Mouse (Mus musculus): ENCODE data around the gene Hint1.
A peak's percentile ranks its signal among the peaks of the same experiment; 100 is the strongest.
"Not testable (repeated sequence)": the region's sequence is repeated elsewhere in the genome, so short reads cannot be mapped to it uniquely, and the experiment has no call there.

Gene Hint1

GRCm38 (mm10) chr11:54866119-54867048 lies at the start of gene Hint1:
TSS of gene Hint1 (plus strand) at chr11:54866383.
- DNase-seq: peak; percentile 96

GRCm38 (mm10) chr11:54817449-54817848 lies 48.7 kb upstream of the Hint1 start:
- no peak for DNase-seq

GRCm38 (mm10) chr11:54819489-54819888 lies 46.7 kb upstream of the Hint1 start:
- no peak for DNase-seq

GRCm38 (mm10) chr11:54823467-54823866 lies 42.7 kb upstream of the Hint1 start:
- DNase-seq: no peak

GRCm38 (mm10) chr11:54825774-54826173 lies 40.4 kb upstream of the Hint1 start:
- no peak for DNase-seq

GRCm38 (mm10) chr11:54826819-54827218 lies 39.4 kb upstream of the Hint1 start:
- DNase-seq: no peak

GRCm38 (mm10) chr11:54833833-54834232 lies 32.4 kb upstream of the Hint1 start:
- DNase-seq: no peak

GRCm38 (mm10) chr11:54834596-54834995 lies 31.6 kb upstream of the Hint1 start:
- DNase-seq: no peak

- DNase-seq: peak; percentile 32
These were observed 30.1 kb upstream of the Hint1 start for GRCm38 (mm10) chr11:54836106-54836505.

- no peak for DNase-seq
These were observed 26.5 kb upstream of the Hint1 start for GRCm38 (mm10) chr11:54839696-54840095.

- DNase-seq: no peak
These were observed 25.3 kb upstream of the Hint1 start for GRCm38 (mm10) chr11:54840891-54841290.

GRCm38 (mm10) chr11:54844424-54844823 lies 21.8 kb upstream of the Hint1 start:
- DNase-seq: no peak

GRCm38 (mm10) chr11:54844959-54845358 lies 21.2 kb upstream of the Hint1 start:
- no peak for DNase-seq

- no peak for DNase-seq
These were observed 20.4 kb upstream of the Hint1 start for GRCm38 (mm10) chr11:54845470-54846442.

- DNase-seq: no peak
These were observed 16.0 kb upstream of the Hint1 start for GRCm38 (mm10) chr11:54849961-54850758.

- DNase-seq: no peak
These were observed 14.5 kb upstream of the Hint1 start for GRCm38 (mm10) chr11:54851656-54852055.

GRCm38 (mm10) chr11:54858880-54859279 lies 7.3 kb upstream of the Hint1 start:
- not testable (repeated sequence) for DNase-seq

GRCm38 (mm10) chr11:54859322-54860165 lies 6.6 kb upstream of the Hint1 start:
- no peak for DNase-seq

GRCm38 (mm10) chr11:54860256-54861038 lies 5.7 kb upstream of the Hint1 start, which contains the start of gene Lyrm7:
TSS of gene Lyrm7 (minus strand) at chr11:54860916.
- peak; percentile 98 for DNase-seq

Measured in kidney, postnatal 14 days (tissue).